Mouse (Mus musculus) frontal cortex, adult 2 months (tissue): Measurements from ENCODE around the gene Tm7sf2. TPM values are rescaled to one million over a fixed set of nuclear protein-coding genes. Genes with fewer than 3 reads are reported as not detected.

ENCODE experiments used
- DNase-seq, 2 experiments: peaks; one replicate each; pipeline ENCODE4 v3.0.0; 2022; ENCODE audit warnings: low spot score in 1 of 2; ENCODE audit errors: extremely low spot score in 1 of 2
- polyA plus RNA-seq: library from polyadenylated mRNA; depleted of rRNA; stranded (reverse); fragments of >200 nt; gene quantifications from 2 replicates; pipeline ENCODE4 v1.2.3, GENCODE M21; 2012; rRNA removed

Tm7sf2 gene
- 50.2 and 52.4 TPM in 2 replicates for polyA plus RNA-seq

DNA sequence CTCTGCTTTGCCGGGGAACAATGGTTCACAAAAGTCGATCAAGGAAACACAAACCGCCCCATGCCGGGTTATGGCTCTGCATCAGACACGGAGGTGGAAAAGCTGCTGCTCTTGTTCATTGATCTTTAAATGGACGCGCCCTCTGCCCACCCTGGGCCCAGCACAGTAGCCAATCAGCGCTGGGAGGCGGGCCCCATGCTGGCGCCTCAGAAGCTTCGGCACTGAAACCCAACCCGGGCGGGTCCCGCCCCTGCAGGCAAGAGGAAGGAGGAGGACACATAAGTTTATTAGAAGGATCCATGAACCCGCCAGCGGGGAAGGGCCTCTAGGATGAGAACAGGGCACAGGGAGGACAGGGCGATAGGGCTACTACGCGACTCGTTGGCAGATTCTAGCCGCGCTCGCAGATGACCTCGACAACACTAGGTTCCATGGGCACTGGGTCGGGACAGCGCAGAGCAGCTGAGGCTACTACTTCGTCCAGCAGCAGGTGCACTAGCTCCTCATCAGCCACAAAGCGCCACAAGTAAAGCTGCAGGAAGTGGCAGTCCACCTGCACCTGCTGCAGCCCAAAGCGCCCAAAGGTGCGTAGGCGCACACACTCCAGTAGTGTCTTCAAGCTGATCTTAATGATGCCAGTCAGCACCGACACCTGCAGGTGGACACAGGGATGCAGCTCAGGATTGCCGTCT lies at the start of gene Tm7sf2:
Tm7sf2 (minus strand) TSS at position 650 of the 692 bp plus-strand sequence.
- peak; percentile 77 to 86 for DNase-seq

DNA sequence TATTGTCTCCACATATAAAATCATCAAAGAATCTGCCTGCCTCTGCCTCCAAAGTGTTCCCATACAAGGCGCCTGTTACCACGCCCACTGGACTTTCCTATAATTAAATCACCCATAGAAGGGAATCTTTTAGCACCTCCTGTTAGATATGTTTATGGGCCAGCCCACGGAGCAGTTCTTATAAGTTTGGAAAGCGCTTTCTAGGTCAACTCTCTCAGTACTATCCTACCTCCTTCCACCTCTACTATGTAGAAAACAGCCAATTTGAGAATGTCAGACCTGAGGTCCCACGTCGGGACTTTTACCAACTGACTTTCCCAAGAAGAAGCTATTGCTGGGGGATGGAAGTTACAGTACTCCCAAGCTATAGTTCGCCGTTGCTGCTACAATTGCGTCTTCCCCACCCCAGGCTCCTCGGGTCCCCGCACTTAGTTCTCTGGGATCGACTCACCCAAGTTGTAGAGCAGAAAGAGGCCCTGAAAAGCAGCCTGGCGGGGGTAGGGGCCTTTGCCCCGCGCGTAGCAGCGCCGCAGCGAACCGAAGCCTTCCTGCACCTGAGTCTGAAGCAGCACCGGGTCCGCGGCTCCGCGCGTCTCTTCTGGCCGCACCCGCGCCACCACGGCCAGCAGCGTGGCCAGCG lies 49.3 kb upstream of the Tm7sf2 start:
- DNase-seq: peak in 1 of 2 experiments; percentile 28

DNA sequence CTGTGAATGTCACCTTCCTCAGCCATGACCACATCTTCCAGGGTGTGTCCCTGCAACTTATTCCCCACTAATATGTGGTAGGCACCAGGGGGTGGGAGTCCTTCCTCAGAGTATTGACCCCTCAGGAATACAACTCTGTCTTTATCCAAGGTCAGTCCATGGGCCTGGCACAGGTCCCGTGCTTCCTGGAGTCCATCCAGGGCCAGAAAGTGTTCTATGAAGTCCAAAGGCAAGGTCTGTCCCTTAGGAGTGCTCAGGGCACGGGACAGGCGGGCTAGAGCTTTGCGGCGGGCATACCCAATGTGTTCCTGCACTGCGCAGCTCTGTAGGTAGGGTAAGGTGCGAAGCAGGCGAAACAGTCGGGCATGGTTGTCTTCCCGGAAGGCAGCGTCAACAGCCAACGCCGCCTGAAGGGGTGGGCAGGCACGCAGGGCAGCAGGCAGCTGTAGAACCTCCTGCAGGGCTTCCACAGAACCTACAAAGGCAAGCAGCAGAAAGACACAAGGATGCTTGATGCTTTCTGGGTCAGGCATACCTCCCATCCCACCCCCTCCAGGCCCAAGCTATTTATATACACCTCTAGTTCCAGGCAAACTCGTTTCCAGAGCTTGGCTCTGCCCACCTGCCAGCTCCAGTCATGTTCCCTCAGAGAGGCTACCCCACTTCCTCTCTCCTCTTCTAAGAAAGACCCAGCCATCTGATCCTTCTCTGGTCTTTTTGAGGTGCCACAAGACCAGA lies 48.1 kb upstream of the Tm7sf2 start:
- DNase-seq: peak in 1 of 2 experiments; percentile 25

DNA sequence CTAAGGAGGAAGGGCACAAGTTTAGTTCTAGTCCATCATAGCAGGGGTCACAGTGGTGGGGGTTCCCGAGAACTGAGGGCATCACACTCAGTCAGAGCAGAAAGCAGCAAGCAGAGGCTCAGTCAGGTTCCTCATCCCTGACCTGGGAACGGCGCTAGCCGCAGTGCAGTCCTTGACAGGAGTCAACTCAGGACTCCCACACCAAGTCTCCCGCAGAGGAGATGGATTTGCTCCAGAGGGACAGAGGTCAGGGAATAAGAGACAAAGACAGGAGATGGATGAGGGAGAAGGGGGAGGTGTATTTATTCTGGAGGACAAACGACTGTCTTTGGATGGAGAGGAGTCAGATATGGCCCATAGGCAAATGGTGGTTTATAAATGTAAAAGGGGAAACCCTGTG lies 44.9 kb upstream of the Tm7sf2 start:
- no peak for DNase-seq

DNA sequence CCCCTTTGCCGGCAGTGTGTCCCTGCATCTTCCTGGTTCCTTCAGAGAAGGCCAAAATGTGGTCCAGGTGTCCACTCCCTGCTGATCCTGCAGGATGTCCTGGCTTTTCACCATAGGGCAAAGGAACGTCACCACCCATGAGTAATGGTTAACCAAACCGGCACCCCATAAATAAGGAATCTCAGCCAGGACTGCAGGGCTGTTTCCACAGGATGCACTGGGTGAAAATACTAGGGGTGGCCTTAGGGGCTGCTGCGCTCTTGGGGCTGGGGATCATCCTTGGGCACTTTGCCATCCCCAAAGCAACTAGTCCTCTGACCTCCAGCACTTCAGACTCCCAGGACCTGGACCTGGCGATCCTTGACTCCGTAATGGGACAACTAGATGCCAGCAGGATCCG lies 37.4 kb upstream of the Tm7sf2 start, which contains the start of gene Naaladl1:
Naaladl1 (plus strand) TSS at position 197 of the 400 bp plus-strand sequence.
- no peak for DNase-seq

DNA sequence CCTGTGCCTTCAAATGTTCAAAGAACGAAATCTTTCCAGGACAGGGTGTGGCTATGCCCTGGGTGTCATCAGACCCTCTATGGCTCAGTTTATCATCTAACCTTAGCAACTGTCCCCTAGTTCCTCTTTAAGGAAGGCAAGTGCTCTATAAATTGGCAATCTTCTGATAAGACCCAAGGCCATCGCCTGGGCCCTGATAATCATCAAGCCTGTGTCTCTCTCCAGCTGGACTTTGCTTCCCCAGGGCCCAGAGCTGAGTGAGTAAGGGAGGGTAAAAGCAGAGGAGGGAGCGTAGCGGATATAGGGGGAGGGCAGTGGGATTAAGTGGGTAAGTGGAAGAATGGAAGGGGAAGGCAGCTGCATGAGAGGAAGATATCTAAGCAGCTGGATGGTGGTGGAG lies 36.3 kb upstream of the Tm7sf2 start:
- DNase-seq: no peak

DNA sequence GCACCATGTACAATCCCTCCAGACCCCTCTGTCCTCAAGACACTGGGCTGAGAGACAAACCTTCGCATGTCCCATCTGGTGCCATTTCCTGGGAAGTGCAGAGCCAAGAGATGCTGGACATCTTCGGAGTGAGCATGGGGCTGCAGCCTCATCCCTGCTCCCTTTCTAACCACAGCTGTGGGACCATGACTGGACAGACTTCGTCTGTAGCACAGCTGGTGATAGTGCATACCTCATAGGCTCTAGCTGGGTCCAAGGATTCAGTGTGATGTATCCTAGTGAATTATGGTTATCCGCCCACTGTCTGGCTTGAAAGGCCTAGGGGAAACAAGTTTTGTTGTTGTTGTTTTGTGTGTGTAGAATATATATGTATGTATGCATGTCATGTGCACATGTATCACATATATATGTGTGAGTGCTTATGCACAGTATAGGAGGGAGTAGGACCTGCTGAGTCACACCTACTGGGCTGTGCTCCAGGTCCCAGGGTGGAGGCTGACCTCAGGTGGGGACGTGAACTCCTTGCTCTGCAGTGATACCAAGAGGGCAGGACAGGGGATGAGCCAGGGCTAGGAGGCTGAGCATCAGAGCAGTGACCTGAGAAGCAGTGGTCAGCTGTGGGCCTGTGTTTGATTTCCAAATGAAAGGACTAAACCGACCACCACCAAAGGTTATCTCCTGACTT lies 34.1 kb upstream of the Tm7sf2 start:
- no peak for DNase-seq

DNA sequence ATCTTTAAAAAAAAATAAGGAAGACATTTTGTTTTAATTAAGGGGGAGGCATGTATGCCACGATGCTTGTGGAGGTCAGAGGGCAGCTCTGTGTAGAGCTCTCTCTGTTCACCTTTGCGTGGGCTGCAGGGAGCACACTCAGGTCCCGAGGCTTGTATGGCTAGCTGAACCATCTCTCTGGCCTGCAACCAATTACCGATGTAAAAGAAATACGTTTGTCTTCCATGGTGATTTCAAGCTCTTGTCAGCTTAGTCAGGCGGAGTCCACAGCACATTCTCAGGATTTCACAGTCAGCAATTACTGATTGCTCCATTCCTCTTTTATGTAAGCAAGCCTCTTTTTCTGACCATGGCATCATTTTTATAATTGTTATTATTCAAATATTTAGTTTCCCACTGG lies 33.0 kb upstream of the Tm7sf2 start:
- DNase-seq: no peak

DNA sequence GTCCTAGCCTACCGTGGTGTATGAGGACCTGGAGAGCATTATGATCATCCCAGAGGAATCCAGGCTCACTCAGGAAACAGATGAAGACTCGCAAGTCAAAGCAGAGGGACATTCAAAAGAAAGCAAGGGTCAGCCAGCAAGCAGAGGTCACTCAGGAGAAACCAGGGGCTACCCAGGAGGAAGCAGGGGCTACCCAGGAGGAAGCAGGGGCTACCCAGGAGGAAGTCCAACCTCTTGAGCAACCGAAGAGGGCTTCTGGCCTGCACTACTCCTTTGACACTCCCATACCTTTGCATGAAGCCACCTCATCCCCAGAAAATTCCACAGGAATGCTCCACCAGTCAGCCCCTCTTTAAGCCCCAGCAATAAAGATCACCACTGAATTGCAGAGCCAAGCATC lies 29.7 kb upstream of the Tm7sf2 start:
- no peak for DNase-seq

DNA sequence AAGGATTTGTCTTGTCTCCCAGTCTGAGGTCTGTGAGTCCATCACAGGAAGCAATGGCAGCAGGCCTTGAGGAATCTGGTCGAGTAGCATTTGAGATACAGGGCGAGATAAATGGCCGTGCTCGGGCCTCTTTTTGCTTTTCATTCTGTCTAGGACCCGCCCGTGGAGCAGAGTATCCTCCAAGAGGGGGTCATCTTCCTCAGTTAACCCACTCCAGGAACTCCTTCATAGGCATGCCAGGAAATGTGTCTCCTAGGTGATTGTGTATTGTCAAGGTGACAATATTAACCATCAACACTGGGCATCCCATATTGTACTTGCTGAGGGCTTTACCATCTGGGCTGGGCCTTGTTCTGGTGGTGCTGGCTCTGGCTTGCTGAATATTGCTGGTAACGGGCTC lies 25.9 kb upstream of the Tm7sf2 start, which contains the start of gene AC131692.1:
AC131692.1 (plus strand) TSS at position 301 of the 400 bp plus-strand sequence.
- DNase-seq: no peak

DNA sequence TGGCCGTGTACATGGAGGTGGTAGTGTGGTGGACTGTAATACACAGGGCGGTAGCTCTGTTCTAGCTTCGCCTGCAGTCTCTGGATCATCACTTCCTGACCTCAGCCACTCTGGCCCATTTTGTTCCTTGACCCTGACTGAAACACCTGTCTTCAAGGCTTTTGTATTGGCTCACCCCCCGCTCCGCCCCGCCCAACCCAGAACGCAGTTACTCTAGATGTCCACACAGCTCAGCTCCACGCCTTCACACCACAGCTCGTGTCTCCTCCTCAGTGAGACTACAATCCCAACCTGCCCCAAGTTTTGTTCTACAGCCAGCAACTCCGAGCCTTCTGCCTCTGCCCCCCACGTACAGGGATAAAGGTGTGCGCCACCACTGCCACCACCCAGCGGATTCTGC lies 20.7 kb upstream of the Tm7sf2 start:
- no peak for DNase-seq

DNA sequence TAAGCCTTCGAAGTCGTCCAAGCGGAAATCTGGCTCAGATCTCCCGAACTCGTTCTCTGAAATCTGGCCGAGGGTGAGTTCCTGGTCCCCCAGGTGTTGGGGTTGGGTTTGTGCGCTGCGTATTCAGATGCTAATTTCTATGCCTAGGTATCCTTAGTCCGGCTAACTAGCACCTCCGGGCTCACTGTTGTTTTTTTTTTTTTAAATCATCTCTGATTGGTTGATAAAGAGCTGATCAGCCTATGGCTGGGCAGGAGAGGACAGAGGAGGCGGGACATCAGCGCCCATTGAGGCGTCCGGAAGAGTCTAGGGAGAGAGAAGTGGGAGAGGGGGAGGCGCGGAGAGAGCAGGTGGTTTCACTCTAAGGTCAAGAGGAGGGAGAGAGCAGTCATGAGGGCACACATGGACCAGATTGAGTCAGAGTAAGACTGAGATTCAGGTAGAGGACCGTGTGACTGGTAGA lies 17.3 kb upstream of the Tm7sf2 start:
- DNase-seq: no peak

DNA sequence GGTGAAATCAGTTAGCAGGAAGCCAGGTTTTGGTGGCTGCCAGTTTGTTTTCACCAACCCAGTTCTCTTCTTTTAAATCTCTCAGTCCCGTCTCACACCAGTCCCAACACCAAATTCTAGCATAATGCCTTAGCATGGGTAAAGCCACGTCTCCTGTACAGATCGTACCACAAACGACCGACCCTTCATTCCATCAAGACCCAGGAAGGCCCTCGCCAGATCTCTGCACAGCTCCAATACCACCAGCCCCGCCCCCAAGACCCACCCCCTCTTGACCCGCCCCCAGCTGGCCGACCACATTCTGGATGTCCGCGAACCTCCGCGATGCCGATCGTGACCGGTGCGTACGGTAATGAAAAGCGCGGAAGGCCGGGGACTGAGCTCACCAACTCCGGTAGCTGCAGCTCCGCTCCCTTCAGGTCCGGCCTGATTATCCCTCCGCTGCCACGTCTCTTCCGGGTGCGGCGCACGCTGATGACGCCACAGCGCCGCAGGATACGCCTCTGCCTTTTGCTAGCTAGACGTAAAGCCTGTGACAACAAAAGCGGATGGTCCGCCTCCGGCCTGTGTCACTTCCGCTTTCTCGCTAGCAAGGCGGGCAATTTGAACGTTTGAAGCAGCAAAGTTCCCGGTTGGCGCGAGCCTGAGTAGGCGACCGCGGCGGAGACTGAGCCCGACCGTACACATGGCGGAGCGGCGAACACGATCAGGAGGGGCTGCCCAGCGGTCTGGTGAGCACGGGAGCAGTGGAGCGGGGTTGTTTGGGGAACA lies 16.5 kb upstream of the Tm7sf2 start, which contains the start of the genes Zfpl1 and Cdca5:
Zfpl1 (minus strand) TSS at position 479 of the 771 bp plus-strand sequence.
Cdca5 (plus strand) TSS at position 506 of the 771 bp plus-strand sequence.
- peak; percentile 96 to 98 for DNase-seq

DNA sequence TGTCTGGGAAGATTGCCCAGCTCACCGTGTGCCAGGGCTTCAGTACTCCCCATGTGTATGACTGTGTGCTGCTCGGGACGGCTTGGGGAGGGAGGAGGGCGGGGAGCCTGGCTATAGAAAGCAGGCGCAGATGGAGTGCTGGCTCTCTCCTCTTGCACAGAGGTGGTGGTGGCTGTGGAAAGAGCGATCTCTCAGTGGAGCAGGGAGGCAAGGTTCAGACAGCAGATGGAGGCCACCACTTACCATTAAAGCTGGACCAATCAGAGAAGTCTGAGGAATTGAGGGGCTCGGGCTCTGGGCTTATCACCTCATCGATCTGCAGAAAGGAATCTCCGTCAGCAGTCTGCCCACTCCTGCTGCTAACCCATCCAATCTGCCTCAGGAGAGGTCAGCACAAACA lies 14.0 kb upstream of the Tm7sf2 start, which contains the start of gene Gm28374:
Gm28374 (minus strand) TSS at position 101 of the 400 bp plus-strand sequence.
- DNase-seq: no peak

DNA sequence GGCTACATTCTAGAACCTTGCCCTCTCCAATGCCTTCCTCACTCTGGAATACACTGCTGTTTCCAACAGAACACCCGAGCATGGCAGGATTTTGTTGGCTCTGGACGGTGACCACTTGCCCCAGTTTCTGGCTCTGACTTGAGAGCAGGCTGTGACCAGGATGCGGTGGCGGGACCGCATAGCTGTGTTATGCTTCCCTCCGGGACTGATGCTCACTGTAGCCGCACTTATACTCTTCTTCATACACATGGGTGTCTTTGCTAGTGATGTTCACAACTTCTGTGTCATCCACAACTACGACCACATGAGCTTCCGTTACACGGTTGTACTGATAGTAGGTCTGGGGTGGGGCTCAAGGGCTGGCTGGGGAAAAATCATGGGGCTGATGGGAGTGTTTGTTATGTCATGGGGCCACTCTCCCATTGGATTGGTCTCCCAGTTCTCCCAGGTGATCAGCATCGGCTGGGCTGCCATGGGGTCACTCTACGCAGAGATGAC lies 11.9 kb upstream of the Tm7sf2 start, which contains the start of gene Tmem262:
Tmem262 (plus strand) TSS at position 51 of the 498 bp plus-strand sequence.
- no peak for DNase-seq

DNA sequence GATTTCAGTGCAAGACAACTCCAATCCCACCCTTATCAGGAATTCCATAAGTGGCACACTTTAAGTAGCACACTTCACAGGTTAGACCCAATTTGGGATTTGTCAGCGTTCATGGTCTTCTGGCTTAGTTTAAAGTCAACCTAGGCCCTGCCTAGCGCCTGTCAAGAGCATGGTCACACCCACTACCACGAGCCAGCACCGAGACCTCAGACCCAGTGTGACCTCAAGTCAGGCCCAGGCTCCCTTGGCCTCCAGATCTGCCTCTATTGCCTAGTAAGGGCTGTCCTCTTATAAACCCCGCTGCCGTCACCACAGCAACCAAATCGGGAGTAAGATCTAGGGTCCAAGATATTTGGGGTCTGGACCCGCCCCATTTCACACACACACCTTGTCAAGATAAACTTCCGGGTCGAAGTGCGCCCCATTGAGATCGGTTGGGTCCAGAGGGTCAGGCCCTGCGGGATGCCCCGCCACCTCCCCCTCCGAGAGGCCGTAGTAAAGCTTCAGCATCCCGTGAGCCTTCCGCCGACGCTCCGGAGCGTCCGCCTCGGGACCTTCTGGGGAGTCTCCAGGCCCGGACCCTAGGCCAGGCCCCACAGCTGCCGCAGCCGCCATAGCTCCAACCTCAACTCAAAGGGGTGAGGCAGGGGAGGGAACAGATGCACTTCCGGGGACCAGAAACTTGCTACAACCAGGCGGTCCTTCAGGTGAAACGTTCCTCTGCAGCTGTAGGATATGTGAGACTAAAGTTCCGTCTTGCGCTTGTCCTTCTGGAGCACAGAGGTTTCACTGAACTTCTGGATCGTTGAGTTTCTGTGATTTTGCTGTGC lies 8.6 kb upstream of the Tm7sf2 start, which contains the start of gene Vps51:
Vps51 (minus strand) TSS at position 668 of the 830 bp plus-strand sequence.
- peak; percentile 81 to 94 for DNase-seq

DNA sequence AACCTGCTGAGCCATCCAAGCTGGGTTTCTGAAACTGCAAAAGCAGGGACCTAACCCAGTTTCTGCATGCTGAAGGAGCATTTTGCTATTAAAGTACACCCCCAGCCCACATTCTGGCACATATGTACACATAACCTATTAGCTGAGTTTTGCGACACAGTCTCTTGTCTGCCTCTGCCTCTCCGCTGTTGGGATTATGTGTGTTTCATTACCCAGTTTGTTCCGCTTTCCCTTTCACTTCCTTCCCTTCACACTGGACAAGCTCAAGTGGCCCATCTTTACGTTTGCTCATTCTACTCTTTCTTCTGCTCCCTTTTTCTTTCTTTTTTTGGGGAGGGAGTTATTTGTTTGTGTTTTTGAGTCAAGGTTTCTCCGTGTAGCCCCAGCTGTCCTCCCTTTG lies 5.7 kb upstream of the Tm7sf2 start:
- no peak for DNase-seq

DNA sequence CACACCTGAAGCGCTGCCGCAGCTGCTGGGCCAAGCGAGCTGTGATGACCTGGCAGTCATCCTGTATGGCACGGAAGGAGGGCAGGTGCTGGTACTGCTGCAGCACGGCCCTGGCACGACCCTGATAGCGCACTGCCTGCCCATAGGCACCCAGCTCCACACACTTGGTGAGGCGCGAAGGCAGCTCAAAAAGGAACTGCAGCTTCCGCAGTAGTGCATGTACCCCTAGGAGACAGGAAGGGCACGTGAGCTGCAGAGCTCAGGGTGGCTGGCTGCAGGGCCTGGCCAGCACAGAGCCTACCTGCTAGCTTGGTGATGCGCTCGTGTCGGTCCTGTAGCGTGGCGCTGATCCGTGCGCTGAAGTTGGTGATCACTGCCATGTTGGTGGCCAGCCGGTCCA lies 3.1 kb upstream of the Tm7sf2 start:
- no peak for DNase-seq
